Mouse (Mus musculus) MEL (cell line): ENCODE results near the gene Cnot6l.

Experiments
- CHD1 ChIP-seq: IDR thresholded peaks from 2 replicates; pipeline ENCODE4 v1.6.1; 2012; ENCODE audit warnings: low read depth, mild to moderate bottlenecking, inconsistent platforms, low read length, improper control_type of control experiment
- CTCF ChIP-seq, 3 experiments: IDR thresholded peaks in 2 of 3; conservative IDR thresholded peaks in 1 of 3; 2 replicates each; pipeline ENCODE4 v1.5.1; 2011 to 2012; ENCODE audit warnings: low read length in 3 of 3, low read depth in 2 of 3, mild to moderate bottlenecking in 2 of 3, improper control_type of control experiment in 1 of 3, inconsistent platforms in 1 of 3, mixed read lengths in 1 of 3, moderate library complexity in 1 of 3; ENCODE audit not compliant: control insufficient read depth in 1 of 3, insufficient read depth in 1 of 3, poor library complexity in 1 of 3, severe bottlenecking in 1 of 3
- ELF1 ChIP-seq: IDR thresholded peaks from 2 replicates; pipeline ENCODE4 v1.6.1; 2014; ENCODE audit warnings: low read depth, mild to moderate bottlenecking, inconsistent platforms, low read length, improper control_type of control experiment, moderate library complexity
- EP300 ChIP-seq, 2 experiments: IDR thresholded peaks; 2 replicates each; pipeline ENCODE4 v1.6.1; 2011; ENCODE audit warnings: improper control_type of control experiment in 2 of 2, low read length in 2 of 2, low read depth in 1 of 2, mild to moderate bottlenecking in 1 of 2
- GABPA ChIP-seq: IDR thresholded peaks from 2 replicates; pipeline ENCODE4 v1.6.1; 2012; ENCODE audit warnings: low read depth, mild to moderate bottlenecking, inconsistent platforms, low read length, improper control_type of control experiment, moderate library complexity
- HCFC1 ChIP-seq: IDR thresholded peaks from 2 replicates; pipeline ENCODE4 v1.6.1; 2012; ENCODE audit warnings: low read depth, mild to moderate bottlenecking, inconsistent platforms, low read length, improper control_type of control experiment, moderate library complexity
- MXI1 ChIP-seq: IDR thresholded peaks from 2 replicates; pipeline ENCODE4 v1.6.1; 2011; ENCODE audit warnings: mild to moderate bottlenecking, low read depth, low read length, improper control_type of control experiment
- NRF1 ChIP-seq: IDR thresholded peaks from 2 replicates; pipeline ENCODE4 v1.6.1; 2014; ENCODE audit warnings: low read depth, mild to moderate bottlenecking, inconsistent platforms, low read length, improper control_type of control experiment, moderate library complexity; ENCODE audit not compliant: poor library complexity, insufficient read depth, severe bottlenecking
- POLR2A ChIP-seq, 2 experiments: IDR thresholded peaks; 2 replicates each; pipeline ENCODE4 v1.6.1; 2011 to 2012; ENCODE audit warnings: low read length in 2 of 2, mild to moderate bottlenecking in 2 of 2, control low read depth in 1 of 2, improper control_type of control experiment in 1 of 2, low read depth in 1 of 2, moderate library complexity in 1 of 2; ENCODE audit not compliant: control insufficient read depth in 1 of 2, insufficient read depth in 1 of 2, poor library complexity in 1 of 2
- ZC3H11A ChIP-seq: IDR thresholded peaks from 2 replicates; pipeline ENCODE4 v1.6.1; 2012; ENCODE audit warnings: low read depth, mild to moderate bottlenecking, inconsistent platforms, low read length, improper control_type of control experiment

DNA sequence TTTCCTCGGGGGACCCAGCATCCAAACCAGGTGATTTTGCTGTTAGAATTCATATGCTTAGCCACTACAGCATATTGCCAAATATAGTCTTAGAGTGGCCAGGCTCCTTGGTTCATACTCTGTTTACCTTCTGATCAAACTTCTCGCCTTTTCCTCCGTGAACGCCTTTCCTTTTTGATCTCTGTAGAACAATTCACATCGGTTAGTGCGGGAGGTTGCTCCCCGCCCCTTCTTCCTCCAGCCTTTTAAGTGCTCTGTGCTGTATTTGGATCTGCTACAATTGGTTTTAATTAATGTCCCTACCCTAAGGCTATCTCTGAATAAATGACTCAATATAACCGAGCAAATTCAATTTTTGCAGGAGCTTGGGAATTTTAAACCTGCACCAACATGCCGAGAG lies 12.2 kb upstream of the Cnot6l start:
- TF ChIP-seq CTCF (IDR thresholded peaks at IDR 0.05 in 2 of 3, conservative IDR thresholded peaks at IDR 0.05 in 1 of 3; ENCODE audit: control insufficient read depth in 1 of 3, insufficient read depth in 1 of 3, low read depth in 2 of 3, low read length in 3 of 3, poor library complexity in 1 of 3, severe bottlenecking in 1 of 3), result no peak
- no peak for TF ChIP-seq CHD1
- TF ChIP-seq POLR2A (IDR thresholded peaks at IDR 0.05; ENCODE audit: control insufficient read depth in 1 of 2, insufficient read depth in 1 of 2, low read depth in 1 of 2, low read length in 2 of 2, poor library complexity in 1 of 2), result no peak
- TF ChIP-seq GABPA, result no peak
- no peak for TF ChIP-seq EP300 (IDR thresholded peaks at IDR 0.05; ENCODE audit: low read depth in 1 of 2, low read length in 2 of 2)
- TF ChIP-seq ELF1, result no peak
- no peak for TF ChIP-seq NRF1
- no peak for TF ChIP-seq ZC3H11A
- no peak for TF ChIP-seq HCFC1
- TF ChIP-seq MXI1, result no peak
